Mouse (Mus musculus): Measurements from ENCODE around the gene Gm21969.

GRCm38 (mm10) chr4:139705986-139706385 is 103.0 kb downstream of the Gm21969 start:
- TF ChIP-seq CTCF (IDR thresholded peaks at IDR 0.05) (no peak), EP300 (IDR thresholded peaks at IDR 0.05) (no peak)

All from lung, postnatal 0 days (tissue).